Mouse (Mus musculus) adrenal gland, adult 18-20 months (tissue): Measurements from ENCODE around the gene Sytl3. TPM values are rescaled to one million over a fixed set of nuclear protein-coding genes. Genes with fewer than 3 reads are reported as not detected.
"Not testable (repeated sequence)": the region's sequence is repeated elsewhere in the genome, so short reads cannot be mapped to it uniquely, and the experiment has no call there.

Experiments
- DNase-seq, 2 experiments: peaks; one replicate each; pipeline ENCODE4 v3.0.0; 2021 to 2022; ENCODE audit warnings: low spot score in 2 of 2
- total RNA-seq, 2 experiments: library from RNA; stranded (reverse); gene quantifications; 1 replicate in 1 of 2; 2 replicates in 1 of 2; pipeline ENCODE4 v1.2.3; 2021

Sytl3 gene
- total RNA-seq, 2 experiments from 2014 or later, result 0.40 to 0.77 TPM

DNA sequence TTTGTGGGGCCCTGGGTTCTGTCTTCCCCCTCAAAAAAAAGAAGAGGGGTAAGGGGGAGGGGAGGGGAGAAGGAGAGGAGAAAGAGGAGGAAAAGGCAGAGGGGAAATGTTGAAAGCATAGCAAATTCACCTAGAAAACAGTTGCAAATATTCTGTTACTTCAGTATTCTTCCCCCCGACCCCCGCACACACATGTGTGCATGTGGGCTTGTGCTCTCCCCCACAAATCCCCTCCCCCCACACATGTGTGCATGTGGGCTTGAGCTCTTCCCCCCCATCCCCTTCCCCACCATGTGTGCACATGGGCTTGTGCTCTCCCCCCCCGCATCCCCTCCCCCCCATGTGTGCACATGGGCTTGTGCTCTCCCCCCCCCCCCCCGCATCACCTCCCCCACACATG, 30.5 kb downstream of the Sytl3 start:
- not testable (repeated sequence) for DNase-seq

DNA sequence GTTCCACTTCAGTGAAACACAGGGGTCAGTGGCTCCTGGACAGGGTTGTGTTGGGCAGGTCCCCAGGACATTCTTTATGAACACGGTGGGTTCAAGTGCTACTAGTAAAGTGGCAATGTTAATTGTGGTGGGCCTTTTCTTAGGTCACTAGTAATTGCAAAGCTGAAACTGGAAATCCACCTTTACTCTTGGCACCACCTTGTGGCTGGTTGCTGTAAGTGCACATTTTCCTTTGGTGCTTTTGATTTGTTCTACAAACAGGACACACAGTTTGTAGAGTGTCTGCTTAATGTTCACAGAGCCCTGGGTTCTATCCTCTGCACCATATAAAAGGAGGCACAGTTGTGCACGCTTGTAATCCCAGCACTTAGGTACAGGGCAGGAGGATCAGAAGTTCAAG, 32.7 kb downstream of the Sytl3 start:
- DNase-seq, result peak; percentile 92

DNA sequence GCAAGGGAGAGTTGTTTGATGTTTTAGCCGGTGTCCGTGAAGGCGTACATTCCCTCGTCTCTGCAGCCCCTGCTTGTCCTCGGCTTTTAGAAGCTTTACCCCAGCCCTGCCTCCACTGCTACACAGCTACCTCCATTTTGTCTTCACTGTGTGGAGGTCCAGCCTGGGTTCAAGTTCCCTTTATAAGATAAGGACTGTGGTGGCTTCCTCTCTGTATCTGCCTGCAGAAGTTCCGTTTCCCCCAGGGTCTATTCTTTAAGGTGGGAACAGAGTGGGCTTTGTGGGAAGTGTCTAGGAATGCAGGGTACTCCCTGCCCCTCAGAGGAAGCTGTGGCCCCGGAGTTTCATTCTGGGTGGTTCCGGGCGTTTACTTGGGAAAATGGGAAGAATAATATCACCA, 36.8 kb downstream of the Sytl3 start:
- not testable (repeated sequence) for DNase-seq

DNA sequence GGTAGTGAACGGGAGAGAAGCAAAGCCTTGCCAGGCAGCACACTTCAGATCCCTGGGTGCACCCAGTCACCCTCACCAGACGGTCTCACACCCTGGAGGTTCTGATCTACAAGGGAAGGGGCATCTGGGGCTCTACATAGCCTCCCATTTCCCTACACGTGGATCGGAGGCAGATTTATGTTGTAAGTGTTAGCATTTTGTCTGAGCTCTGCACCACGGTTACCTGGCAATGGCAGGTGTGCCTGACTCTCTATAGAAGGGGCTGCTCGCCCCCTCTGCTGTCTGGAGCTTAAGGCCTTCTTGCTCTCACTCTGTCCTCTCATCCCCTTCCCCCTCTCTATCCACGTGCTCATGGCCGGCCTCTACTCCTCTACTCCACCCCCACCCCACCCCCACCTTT, 37.6 kb downstream of the Sytl3 start:
- not testable (repeated sequence) for DNase-seq

DNA sequence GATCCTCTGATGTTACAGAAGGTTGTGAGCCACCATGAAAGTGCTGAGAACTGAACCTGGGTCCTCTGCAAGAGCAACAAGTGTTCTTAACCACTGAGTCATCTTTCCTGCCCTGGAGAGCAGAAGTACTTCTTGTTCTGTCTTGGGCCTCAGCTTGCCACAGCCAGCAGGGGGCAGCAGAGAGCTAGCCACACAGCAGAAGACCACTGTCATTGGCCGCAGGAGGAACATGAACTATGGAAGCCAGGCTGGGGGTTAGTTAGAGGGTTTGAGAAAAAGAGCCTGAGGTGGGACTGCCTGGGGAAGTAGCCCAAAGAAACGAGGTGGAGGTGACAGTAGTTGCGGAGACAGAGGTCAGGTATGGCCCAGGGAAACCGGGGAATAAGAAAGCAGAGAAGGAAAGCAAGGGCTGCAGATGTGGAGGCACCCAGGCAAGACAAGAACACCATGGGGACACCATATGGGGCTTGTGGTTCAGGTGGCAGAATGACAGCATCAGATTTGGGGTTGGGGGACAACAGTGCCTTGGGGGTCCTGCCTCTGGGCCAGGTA, 38.4 kb downstream of the Sytl3 start:
- DNase-seq, result peak in 1 of 2 experiments; percentile 34

DNA sequence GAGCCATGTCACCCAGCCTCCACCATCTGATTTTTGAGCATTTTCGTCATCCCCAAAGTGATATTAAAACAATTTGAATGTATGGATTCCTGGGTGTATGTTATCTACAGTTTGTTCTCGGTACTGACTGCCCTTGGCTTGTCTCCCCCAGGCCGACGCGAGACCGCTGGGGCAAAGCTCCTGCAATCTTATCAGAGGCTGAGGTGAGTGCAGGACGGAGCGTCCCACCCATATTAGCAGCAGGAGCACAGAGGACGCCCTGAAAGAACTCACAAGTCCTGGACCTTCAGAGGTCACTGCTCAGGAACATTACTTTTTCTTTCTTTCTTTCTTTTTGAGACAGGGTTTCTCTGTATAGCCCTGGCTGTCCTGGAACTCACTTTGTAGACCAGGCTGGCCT, 40.6 kb downstream of the Sytl3 start:
- not testable (repeated sequence) for DNase-seq

DNA sequence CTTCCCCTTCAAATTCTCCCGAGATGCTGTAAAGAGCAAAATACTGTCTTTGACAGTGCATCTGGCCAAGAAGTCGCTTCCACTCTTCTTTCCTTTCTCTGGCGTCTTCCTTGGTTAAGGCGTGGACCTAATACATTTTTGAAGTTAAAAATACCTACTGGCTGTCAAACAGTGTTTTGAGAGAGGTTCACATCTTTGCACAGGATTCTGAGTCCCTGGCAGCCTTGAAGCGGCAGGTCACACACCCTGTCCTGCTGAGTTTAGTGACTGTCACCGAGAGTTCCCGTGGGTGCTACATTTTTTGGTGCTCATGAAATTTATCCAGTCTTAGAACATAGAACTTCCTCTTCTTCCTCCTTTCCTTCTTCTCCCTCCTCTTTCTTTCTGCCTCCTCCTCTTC, 41.2 kb downstream of the Sytl3 start:
- DNase-seq, result not testable (repeated sequence)

DNA sequence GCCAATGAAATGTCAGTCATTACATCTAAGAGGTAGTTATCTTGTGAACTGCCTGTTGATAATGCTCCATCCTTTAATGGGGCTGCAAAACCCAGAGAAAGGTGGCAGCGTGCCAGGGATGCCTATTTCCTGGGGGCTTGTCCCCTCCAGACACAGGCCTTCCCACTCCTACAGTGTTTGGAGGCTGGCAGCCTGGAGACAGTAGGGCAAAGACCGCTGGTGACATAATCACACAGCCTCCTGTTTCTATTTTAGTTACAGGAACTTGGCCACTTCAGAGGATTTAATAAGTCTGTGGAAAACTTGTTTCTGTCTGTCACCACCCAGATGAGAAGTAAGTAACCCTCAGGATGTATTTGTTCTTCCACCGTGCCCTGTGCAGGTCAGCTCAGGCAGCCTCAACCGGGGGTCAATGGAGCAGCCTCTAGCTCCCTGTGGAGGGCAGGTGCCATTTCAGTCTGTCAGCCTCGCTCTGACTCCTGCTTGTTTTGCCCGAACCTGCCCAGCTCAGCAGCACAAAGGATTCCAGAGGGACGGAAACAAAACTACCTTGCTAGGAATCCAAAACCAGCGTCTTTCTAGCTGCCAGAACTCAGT, 43.8 kb downstream of the Sytl3 start:
- DNase-seq, result not testable (repeated sequence)

DNA sequence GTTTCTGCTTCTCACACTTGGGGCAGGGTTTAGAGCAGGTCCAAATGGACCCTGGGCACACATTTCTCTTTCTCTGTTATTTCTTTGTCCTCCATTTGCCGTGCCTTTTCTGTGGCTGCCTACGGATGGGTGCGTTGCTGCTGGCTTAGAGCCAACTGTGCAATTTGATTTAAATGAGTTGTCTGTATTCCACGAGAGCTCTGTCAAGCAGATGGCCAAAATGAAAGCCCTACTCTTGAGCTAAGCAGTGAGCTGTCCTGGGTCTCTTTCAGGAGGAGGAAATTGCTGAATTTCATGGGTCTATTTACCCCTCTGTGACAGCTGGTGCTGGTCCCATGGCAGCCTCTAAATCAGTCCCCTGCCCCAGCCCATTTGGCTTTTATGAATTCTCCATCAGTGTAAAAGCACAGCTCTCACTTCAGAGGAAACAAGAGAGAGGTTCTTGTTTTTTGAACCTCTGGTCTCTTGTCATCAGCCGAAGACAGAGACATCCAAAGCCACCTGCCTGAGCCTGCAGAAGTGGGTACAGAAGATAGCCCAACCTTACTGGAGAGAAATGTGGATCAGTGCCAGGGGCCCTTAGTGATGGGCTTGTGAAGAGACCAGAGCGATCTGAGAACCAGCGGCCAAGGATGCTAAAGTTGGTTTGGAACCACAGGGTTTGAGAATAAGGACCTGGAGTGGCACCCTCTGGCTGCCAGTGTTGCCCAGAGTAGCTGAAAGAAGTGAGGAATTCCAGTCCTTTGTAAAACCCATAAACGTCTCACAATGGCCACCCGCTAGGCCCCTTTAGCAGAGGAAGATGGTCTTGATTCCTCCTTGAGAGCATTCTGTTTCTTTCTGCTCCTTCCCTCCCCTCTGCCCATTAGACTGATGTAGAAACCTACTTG, 44.7 kb downstream of the Sytl3 start:
- not testable (repeated sequence) for DNase-seq

DNA sequence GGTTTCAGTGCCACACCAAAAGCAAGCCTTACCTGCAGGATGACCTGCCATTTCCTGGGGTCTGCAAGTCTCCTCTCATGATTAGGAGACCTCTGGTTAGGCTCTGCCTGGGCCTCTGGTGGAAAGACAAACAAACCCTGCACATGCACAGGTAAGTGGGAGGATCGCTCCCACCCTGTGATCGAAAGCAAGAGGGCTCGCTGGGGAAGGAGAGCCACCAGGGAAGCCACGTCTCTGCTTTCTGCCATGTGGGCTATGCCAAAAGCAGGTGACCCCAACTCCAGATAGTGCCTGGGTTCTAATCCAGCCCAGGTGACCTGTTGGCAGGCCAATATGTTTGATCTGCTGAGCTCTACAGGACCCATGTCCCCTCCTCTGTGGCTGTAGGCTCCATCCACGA, 47.6 kb downstream of the Sytl3 start:
- not testable (repeated sequence) for DNase-seq

DNA sequence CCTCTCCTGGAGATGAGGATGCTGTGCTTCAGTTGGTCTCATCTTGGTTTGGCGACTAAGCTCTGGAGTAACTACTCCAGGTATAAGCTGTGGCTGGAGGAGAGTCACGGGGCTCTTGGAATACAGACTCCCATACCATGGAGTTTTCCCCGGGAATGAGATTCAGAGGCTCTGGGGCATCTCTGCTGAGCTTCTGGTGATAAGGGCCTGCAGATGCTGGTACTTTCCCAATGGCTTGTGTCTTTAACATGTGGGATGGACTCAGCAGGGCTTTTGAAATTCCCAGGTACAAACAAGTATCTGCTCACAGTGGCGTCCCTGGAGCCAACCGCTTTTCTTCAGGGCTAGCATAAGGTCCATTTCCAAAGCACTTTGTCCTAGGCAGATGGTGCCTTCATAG, 48.5 kb downstream of the Sytl3 start:
- DNase-seq, result not testable (repeated sequence)

DNA sequence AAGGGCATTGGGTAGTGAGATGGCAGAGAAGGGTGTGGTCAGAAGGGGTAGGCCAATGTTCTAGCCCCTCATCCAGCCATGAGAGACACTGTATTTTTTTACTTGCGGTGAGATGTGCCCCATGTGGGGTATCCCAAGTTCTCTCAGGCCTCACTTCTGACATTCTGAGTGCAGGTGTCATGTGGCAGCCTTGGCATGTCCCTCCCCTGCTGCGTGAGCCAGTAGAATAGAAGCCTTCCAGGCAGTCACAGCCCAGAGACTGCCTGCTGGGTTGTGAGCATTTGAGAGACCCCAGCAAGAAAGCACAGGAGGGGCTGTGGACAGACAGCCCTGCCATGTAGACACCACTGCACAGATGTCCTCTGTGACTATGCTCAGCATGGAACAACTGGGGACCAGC, 49.3 kb downstream of the Sytl3 start:
- not testable (repeated sequence) for DNase-seq

DNA sequence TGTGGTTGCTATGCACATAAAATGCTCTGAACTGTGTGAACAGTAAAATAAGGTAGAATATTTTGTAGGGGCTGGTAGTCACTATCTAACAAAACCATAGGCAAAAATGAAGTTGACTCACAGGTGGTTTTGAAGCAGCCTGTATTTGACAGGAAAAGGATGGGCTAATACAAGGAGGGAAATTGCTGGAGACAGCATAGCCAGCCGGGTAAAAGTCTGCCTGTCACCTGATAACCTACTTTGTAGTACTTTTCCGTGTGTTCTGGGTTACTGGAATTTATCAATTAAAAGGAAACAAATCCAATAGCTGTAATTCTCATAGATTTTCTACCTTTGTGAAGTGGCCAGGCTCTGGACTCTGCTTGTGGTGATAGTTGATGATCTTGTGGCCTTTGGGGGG, 54.6 kb downstream of the Sytl3 start:
- DNase-seq, result not testable (repeated sequence)

DNA sequence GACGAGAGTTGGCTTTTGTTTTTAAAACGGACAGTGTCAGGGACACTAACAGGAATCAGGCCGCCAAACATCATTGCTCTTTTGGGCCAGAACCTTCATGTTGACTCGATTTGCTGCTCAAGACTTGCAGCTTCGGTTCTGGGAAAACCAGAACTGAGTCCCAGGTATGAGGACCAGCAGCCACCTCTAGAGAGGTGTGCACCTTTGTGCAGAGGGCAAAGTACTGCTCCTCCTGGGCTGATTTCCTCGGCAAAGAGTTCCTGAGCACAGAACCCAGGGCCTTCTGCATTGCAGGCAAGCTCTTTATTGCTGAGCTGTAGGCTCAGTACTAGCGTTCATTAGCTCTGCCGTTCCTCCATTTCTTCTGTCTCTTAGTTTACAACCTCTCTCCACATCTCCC, 55.1 kb downstream of the Sytl3 start:
- DNase-seq, result not testable (repeated sequence)

DNA sequence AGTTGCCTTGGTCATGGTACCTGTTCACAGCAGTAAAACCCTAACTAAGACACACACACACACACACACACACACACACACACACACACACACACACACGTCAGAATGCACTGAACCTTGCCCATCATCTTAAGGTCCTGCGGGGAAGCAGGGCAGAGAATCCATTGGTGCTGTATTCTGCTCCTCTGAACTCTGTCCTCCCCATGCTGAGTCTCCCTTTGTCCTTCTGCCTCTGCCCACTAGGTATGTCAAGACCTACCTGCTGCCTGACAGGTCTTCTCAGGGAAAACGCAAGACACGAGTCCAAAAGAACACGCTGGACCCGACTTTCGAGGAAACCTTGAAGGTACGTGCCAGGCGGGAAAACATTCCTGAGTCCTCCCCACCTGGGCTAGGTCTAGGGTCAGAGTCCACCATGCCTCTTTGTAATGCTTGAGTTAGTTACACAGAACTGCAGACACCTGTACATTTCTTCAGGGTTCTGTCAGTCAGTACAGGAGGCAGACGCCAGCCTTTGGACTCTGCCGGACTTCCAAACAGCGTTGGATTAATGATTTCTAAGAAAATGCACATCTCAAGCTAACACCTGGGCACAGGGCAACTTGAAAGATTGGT, 69.2 kb downstream of the Sytl3 start:
- no peak for DNase-seq

DNA sequence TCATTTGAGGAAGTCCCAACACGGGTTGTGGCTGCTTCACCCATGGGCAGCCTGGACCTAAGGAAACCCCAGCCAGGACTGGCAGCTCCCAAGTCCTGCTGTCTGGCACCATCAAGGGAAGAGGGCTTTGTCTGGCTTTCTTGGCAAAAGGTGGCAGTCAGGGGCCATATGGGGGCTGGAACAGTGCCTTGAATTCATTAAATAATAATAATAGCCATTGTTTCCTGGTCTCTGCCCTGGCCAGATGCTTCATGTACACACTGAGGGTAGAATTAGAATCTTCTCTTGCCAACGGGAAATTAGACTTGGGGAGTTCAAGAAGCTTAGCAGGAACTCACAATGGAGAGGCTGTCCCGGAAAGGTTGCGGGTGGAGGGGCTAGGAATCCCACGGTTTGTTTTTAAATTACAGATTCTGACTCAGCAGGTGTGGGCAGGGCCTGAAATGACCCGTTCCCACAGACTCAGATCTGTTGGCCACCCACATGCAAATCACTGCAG, 70.4 kb downstream of the Sytl3 start:
- DNase-seq, result no peak

DNA sequence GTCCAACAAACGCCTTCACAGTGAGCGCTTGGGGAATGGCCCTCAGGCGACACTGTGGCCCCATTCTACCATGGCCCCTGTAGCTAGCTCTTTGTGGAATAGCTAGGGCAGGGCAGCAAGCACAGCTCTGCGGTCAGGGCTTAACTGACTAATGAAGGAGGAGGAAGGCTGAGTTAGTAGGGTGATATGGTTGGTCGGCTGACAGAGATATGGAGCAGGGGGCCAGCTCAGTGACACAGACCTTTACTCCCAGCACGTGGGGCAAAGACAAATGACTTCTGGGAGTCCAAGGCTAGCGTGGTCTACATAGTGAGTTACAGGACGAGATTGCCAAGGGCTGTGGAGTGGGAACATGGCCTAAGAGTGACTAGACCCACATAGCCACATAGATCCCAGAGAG, 72.2 kb downstream of the Sytl3 start:
- no peak for DNase-seq

DNA sequence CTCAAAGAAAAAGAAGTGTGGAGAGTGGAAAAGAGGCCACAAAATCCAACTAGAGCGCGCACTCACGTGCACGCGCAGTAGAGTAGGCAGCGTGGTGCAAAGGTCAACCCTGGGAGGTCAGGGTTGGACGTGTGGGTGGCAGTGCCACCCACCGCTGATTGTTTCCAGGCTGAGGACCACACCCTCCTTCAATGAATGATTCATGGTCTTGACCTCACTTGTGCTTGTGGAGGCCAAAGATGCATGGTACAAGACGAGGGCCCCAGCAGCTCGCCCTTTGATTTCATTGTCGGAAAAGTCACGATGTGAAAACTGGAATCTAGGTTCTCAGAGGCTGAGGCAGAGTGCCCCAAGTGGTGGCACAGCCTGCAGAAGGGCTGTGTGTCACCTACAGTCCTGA, 72.7 kb downstream of the Sytl3 start:
- DNase-seq, result no peak

DNA sequence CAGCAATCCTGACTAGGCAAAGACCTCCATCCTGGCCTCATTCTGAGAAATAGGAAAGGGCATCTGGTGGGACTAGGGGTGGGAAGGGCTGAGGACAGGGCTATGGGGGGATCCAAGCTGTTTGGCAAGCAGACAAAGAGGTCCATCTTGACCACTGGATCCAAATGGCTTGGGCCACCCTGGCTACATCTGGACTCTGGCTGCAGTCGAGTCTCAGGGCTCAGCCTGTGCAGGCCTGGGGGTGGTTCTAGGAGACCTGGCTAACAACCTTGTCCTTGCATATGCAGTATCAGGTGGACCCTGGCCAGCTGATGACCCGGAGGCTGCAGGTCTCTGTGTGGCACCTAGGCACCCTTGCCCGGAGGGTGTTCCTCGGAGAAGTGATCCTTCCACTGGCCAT, 73.8 kb downstream of the Sytl3 start:
- DNase-seq, result peak in 1 of 2 experiments; percentile 16

DNA sequence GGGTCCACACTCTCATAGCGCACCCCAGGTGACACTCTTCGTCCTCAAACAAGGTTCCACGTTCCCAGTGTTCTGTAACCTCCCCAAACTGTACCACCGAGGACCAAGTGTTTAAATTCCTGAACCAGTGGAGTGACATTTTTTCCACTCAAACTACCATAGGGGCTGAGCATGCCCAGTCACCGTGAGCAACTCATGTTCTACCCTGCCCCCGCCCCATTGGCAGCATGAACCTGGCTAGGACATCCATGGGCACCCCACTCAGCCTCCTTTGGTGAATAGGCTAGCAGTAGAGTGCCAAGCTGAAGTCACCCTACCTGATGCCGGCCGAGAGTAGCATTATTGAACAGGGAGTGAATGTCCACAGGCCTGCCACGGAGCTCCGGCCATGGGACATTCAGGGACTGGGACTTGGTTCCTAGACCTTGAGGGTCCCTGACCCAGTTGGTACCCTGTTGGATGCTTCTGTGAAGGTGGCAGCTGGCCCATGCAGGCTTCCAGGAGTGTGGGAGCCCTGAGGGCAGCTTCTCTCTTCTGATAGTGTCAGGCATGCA, 74.5 kb downstream of the Sytl3 start:
- peak in 1 of 2 experiments; percentile 19 for DNase-seq

DNA sequence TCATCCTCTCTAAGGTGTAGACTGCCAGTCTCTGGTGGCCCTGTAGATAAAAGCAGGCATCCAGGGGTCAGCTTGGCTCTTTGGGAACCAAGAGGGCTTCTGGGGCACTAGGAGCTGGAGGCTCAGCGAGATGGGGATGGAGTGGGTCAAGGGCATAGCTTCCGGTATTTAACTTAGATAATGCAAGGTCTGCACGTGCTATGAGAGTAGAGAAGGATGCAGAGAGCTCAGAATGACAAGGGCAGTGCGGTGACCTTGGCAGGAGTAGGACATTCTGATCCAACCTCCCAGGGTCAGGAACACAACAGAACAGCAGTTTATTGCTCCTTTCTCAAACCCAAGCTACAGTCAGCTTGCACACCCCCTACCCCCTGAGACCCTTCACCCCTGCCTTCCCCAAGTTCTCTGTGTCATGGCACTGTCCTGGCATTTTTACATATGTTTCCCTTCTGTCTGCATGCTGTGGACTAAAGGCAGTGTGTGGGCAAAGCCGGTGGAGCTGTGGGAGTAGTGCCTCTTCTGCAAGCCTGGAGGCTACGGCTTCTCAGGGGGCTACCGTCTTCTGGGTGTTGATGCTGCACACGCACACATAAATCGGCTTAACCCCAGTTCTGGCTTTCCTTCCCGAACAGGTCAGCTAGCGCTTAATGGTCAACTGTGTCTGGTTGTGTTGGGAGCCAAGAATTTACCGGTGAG, 76.0 kb downstream of the Sytl3 start:
- DNase-seq, result no peak
